In genomic region chr9:77655181-77655934, GRCm38 (mm10) we compare ENCODE assay signal across 8 mouse cellular contexts. TPM values are rescaled to one million over a fixed set of nuclear protein-coding genes. Genes with fewer than 3 reads are reported as not detected.
A peak's percentile ranks its signal among the peaks of the same experiment; 100 is the strongest.
DNase-seq lines count a peak whose midpoint lies in the region; ATAC-seq and TF ChIP-seq lines count a peak whose summit lies in the region.

No protein-coding gene starts in this region.

- H3K27me3 ChIP-seq in liver, postnatal 0 days (ENCODE audit: insufficient read depth, low read length): peaks cover 9% of the 10 kb centered on the region; the same call in 1 of the 2 replicates
- peaks cover 13% of the 10 kb centered on the region for H3K27me3 ChIP-seq in neural tube, embryonic 13.5 days

- no peak for TF ChIP-seq POLR2A in embryonic fibroblast, embryonic 13.5 days (IDR thresholded peaks at IDR 0.05; ENCODE audit: low read depth, low read length)

- ATAC-seq in liver, postnatal 0 days: peak; percentile 58
- peak; percentile 94 for ATAC-seq in neural tube, embryonic 13.5 days (ENCODE audit: low read depth)

- H3K27ac ChIP-seq in embryonic fibroblast, embryonic 13.5 days (ENCODE audit: insufficient read depth, low read length): no peak overlapping the region
- no peak overlapping the region for H3K27ac ChIP-seq in layer of hippocampus, adult 2 months
- H3K27ac ChIP-seq in liver, postnatal 0 days (ENCODE audit: low read depth): no peak overlapping the region
- H3K27ac ChIP-seq in neural tube, embryonic 13.5 days (replicated peaks): no peak overlapping the region

- peak overlapping the region; percentile 95 for H3K4me2 ChIP-seq in liver, postnatal 0 days (ENCODE audit: low read depth, low read length)
- peak overlapping the region; percentile 99 for H3K4me2 ChIP-seq in neural tube, embryonic 13.5 days

- H3K9ac ChIP-seq in liver, postnatal 0 days (replicated peaks): 0 out of 2 replicates have a peak overlapping the region, but pooled peaks have one; percentile 44
- H3K9ac ChIP-seq in neural tube, embryonic 13.5 days: peak overlapping the region; percentile 74

- no peaks in the 10 kb centered on the region for H3K4me1 ChIP-seq in embryonic fibroblast, embryonic 13.5 days (ENCODE audit: control insufficient read depth, insufficient read depth, low read length)
- H3K4me1 ChIP-seq in liver, postnatal 0 days (ENCODE audit: insufficient read depth): peaks cover 8% of the 10 kb centered on the region
- 0 out of 2 replicates have a peak, but pooled peaks cover 6% of the 10 kb centered on the region for H3K4me1 ChIP-seq in neural tube, embryonic 13.5 days (replicated peaks)

- DNase-seq in CD4-positive helper T cell, adult 2 months (ENCODE audit: low read depth, low spot score): peak; percentile 52
- DNase-seq in adrenal gland, postnatal 36 days: peak; percentile 46 to 48
- DNase-seq in heart, postnatal 4 days: peak; percentile 31
- peak; percentile 10 to 30 for DNase-seq in layer of hippocampus, adult 2 months (ENCODE audit: low spot score in 2 of 2)
- DNase-seq in liver, postnatal 0 days: peak; percentile 38
- peak; percentile 55 for DNase-seq in testis, postnatal 10 days (ENCODE audit: low spot score)

- TF ChIP-seq CTCF in embryonic fibroblast, embryonic 13.5 days (IDR thresholded peaks at IDR 0.05; ENCODE audit: borderline replicate concordance, insufficient read depth, low read length): 0 out of 2 replicates have a peak, but pooled peaks have one; percentile 1
- TF ChIP-seq CTCF in layer of hippocampus, adult 2 months (conservative IDR thresholded peaks at IDR 0.05): no peak
- no peak for TF ChIP-seq CTCF in liver, postnatal 0 days (IDR thresholded peaks at IDR 0.05; ENCODE audit: low read depth)

- WGBS in liver, postnatal 0 days (ENCODE audit: insufficient replicate concordance): under 1% methylated on average over 81 of the region's 85 CpGs
- WGBS in neural tube, embryonic 13.5 days: under 1% methylated on average over 85 of the region's 85 CpGs

- H3K4me3 ChIP-seq in embryonic fibroblast, embryonic 13.5 days (ENCODE audit: insufficient read depth, low read length): peak overlapping the region; percentile 36
- H3K4me3 ChIP-seq in layer of hippocampus, adult 2 months: peak overlapping the region; percentile 64
- peak overlapping the region; percentile 55 for H3K4me3 ChIP-seq in liver, postnatal 0 days (ENCODE audit: low read depth, low read length)
- H3K4me3 ChIP-seq in neural tube, embryonic 13.5 days: peak overlapping the region; percentile 64

- no peaks in the 10 kb centered on the region for H3K36me3 ChIP-seq in liver, postnatal 0 days (replicated peaks; ENCODE audit: insufficient read depth, low read length)
- H3K36me3 ChIP-seq in neural tube, embryonic 13.5 days: no peaks in the 10 kb centered on the region

- TF ChIP-seq EP300 in liver, postnatal 0 days (IDR thresholded peaks at IDR 0.05; ENCODE audit: low read depth): no peak

- H3K9me3 ChIP-seq in liver, postnatal 0 days (ENCODE audit: low read length): no peaks in the 10 kb centered on the region
- no peaks in the 10 kb centered on the region for H3K9me3 ChIP-seq in neural tube, embryonic 13.5 days

RNA-seq across cellular contexts. Expression of gene Klhl31, which starts 19.1 kb away (rescaled TPM):
- not detected for total RNA-seq in adrenal gland, postnatal 36 days (2021)
- polyA plus RNA-seq in embryonic fibroblast, embryonic 13.5 days (2011; ENCODE audit: insufficient read length, low read depth, missing spikeins): not detected in 2 replicates
- 10 to 100 TPM; 94.8 to 96.7 TPM for total RNA-seq in heart, postnatal 4 days (2021)
- total RNA-seq in layer of hippocampus, adult 2 months (2021): under 1 TPM in 1 of 2 experiments, not detected in 1; 0.05 TPM
- polyA plus RNA-seq in liver, postnatal 0 days (2015; fragmentation: Nextera tagmentation; extraction: Ambion mirVana): 0.06 and 0.67 TPM in 2 replicates
- 0.28 and 0.98 TPM in 2 replicates for polyA plus RNA-seq in neural tube, embryonic 13.5 days (2015; fragmentation: Nextera tagmentation; extraction: Ambion mirVana)

Comparison
In these comparisons a context has a peak if more than half of its experiments do, and no peak if none do; other contexts are left out.
1. RNA of gene Klhl31, which starts 19.1 kb away (total RNA-seq): 94.8 to 96.7 TPM in heart, postnatal 4 days; 0.05 TPM in layer of hippocampus, adult 2 months and not detected in adrenal gland, postnatal 36 days; every median in the first group is over 10 times any median in the second.
2. Peak in every context shown above with its lines, with median percentiles within 50 percentile points of each other: DNase-seq and H3K4me3 ChIP-seq.